Mouse (Mus musculus): ENCODE data around the gene Cpm.

DNA sequence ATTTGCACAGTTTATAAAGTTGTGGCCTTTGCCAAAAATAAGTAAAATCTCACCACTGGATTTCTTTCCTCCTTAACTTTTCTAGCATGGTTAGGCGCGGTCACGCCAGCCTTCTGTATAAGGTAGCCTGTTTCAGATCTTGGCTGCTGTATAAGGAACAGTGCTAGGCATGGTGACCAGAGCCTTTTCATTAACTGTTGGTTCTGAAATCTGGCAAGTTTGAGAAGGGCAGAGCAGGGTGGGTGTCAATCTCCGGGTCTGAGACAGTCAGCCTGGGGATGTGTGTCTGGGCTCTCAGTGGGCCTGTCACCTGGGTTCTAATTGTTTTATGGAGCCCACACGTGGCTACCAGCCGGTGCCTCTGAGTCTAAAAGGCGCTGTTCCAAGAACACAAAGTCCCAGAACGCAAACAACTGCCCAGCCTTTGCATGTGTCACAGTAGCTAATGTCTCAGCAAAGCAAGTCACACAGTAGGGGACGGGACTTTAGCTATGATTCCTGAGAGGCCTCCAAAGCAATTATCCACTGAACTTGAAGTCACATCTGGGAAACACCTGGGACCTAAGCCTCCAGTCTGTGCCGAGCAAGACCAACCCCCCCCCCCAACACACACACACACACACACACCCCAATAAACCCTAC lies 40.3 kb downstream of the Cpm start:
- TF ChIP-seq EP300 (IDR thresholded peaks at IDR 0.05; ENCODE audit: low read depth) (no peak), CTCF (IDR thresholded peaks at IDR 0.05; ENCODE audit: low read depth) (no peak)

All from liver, embryonic 14.5 days (tissue).